Mouse (Mus musculus) CH12.LX (cell line): ENCODE data around the gene Rcan2.

Experiments used
- BHLHE40 ChIP-seq: IDR thresholded peaks from 2 replicates; pipeline ENCODE4 v1.6.1; 2011; ENCODE audit warnings: mild to moderate bottlenecking, low read depth, low read length, improper control_type of control experiment
- CTCF ChIP-seq, 2 experiments: IDR thresholded peaks in 1 of 2; conservative IDR thresholded peaks in 1 of 2; 2 replicates each; pipeline ENCODE4 v1.5.1; 2011 to 2012; ENCODE audit warnings: low read depth in 2 of 2, low read length in 2 of 2, improper control_type of control experiment in 1 of 2, inconsistent platforms in 1 of 2, mild to moderate bottlenecking in 1 of 2, moderate library complexity in 1 of 2
- POLR2A ChIP-seq: IDR thresholded peaks from 2 replicates; pipeline ENCODE4 v1.6.1; 2011; ENCODE audit warnings: low read depth, mild to moderate bottlenecking, improper control_type of control experiment, low read length
- POLR2AphosphoS2 ChIP-seq: IDR thresholded peaks from 2 replicates; pipeline ENCODE4 v1.6.1; 2011; ENCODE audit warnings: low read depth, low read length, improper control_type of control experiment

- TF ChIP-seq BHLHE40, result no peak
- no peak for TF ChIP-seq POLR2A
- no peak for TF ChIP-seq POLR2AphosphoS2
- TF ChIP-seq CTCF (conservative IDR thresholded peaks at IDR 0.05 in 1 of 2, IDR thresholded peaks at IDR 0.05 in 1 of 2; ENCODE audit: low read depth in 2 of 2, low read length in 2 of 2), result no peak
Measured at GRCm38 (mm10) chr17:44025935-44026334, 224.8 kb downstream of the Rcan2 start.
